30 mouse cellular contexts compared by ENCODE assay signal in the genomic region with DNA sequence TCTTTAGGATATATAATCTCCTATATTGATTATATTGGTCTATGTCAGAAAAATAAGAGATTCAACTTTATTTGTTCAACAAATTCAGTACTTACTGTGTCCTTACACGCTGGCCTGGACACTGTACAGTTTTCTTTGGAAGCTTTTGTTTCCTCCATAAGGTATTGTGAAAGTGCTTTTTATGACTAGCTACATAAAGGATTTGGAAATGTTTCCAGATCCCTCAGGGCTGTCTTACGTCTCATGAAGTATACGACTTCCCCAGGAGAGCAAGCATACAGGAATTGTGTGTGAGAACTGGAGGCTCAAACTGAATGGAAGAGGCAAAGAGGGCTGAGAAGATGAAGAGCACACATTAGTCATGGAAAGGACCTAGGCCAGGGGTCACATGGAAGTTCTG.
"Had no signal": no experiment of that assay in that cellular context is flagged by ENCODE, and none has a peak within 500 bp of the region (broad histone marks: within the 10 kb centered on the region; RNA-seq: fewer than 3 reads in every experiment).

No protein-coding gene starts in this region.

- H3K4me1 ChIP-seq: embryonic facial prominence, embryonic 15.5 days had no signal

- H3K27ac ChIP-seq: embryonic facial prominence, embryonic 10.5 days; embryonic facial prominence, embryonic 12.5 days; embryonic facial prominence, embryonic 13.5 days; embryonic facial prominence, embryonic 15.5 days; forebrain, embryonic 10.5 days; forebrain, embryonic 12.5 days; forebrain, embryonic 13.5 days; forebrain, embryonic 15.5 days; gastrocnemius, adult 2 months; heart, adult 2 months; heart, embryonic 10.5 days had no signal

- H3K4me3 ChIP-seq: embryonic facial prominence, embryonic 10.5 days; embryonic facial prominence, embryonic 12.5 days; embryonic facial prominence, embryonic 13.5 days; embryonic facial prominence, embryonic 15.5 days; erythroblast, embryonic 14.5 days; forebrain, embryonic 10.5 days; forebrain, embryonic 12.5 days; forebrain, embryonic 13.5 days; forebrain, embryonic 15.5 days; gastrocnemius, adult 2 months; heart, adult 2 months; heart, embryonic 10.5 days; heart, embryonic 12.5 days had no signal

- DNase-seq: cerebellum, adult 2 months; cerebellum, adult 8-10 months; cerebellum, adult 9-10 months; cerebellum, adult 9-11 months; cerebellum, postnatal 10 days; cerebellum, postnatal 14 days; cerebellum, postnatal 25 days; cerebellum, postnatal 36 days; forebrain, postnatal 0 days; gastrocnemius, adult 2 months; gastrocnemius, postnatal 10 days; gastrocnemius, postnatal 14 days; gastrocnemius, postnatal 25 days; gastrocnemius, postnatal 36 days; heart, adult 11 months; heart, adult 18-20 months; heart, adult 2 months had no signal

- ATAC-seq: forebrain, embryonic 13.5 days; forebrain, embryonic 14.5 days; forebrain, embryonic 15.5 days; forebrain, embryonic 16.5 days; forebrain, postnatal 0 days had no signal
